Mouse (Mus musculus) ES-E14 (cell line): Measurements from ENCODE around the gene Vezf1. TPM values are rescaled to one million over a fixed set of nuclear protein-coding genes. Genes with fewer than 3 reads are reported as not detected.

Source experiments
- DNase-seq: peaks from one replicate; pipeline ENCODE4 v3.0.0-alpha.2; 2013; ENCODE audit warnings: low read depth, low spot score
- H3K27ac ChIP-seq: 2 replicates; pipeline ENCODE4 v1.5.1; 2012; ENCODE audit warnings: low read depth, mild to moderate bottlenecking, low read length, moderate library complexity, mixed read lengths; ENCODE audit not compliant: poor library complexity, insufficient read depth, severe bottlenecking
- H3K36me3 ChIP-seq: 2 replicates; pipeline ENCODE4 v1.6.1; 2012; ENCODE audit warnings: mild to moderate bottlenecking, low read length, moderate library complexity, mixed read lengths; ENCODE audit not compliant: control insufficient read depth, poor library complexity, insufficient read depth, severe bottlenecking
- H3K4me1 ChIP-seq, 2 experiments: fragments of 150-350 bp in 1 of 2; sonication (generic) in 1 of 2; 2 replicates each; pipeline ENCODE4 v1.6.1; 2012; ENCODE audit warnings: low read length in 2 of 2, mild to moderate bottlenecking in 1 of 2, mixed read lengths in 1 of 2; ENCODE audit not compliant: control insufficient read depth in 2 of 2, insufficient read depth in 2 of 2, poor library complexity in 1 of 2
- H3K4me3 ChIP-seq, 2 experiments: fragments of 150-350 bp in 1 of 2; sonication (generic) in 1 of 2; 2 replicates each; pipeline ENCODE4 v1.5.1; 2012; ENCODE audit warnings: low read length in 2 of 2, low read depth in 1 of 2, mild to moderate bottlenecking in 1 of 2, mixed read lengths in 1 of 2; ENCODE audit not compliant: insufficient read depth in 1 of 2, poor library complexity in 1 of 2, severe bottlenecking in 1 of 2
- H3K9ac ChIP-seq: 2 replicates; pipeline ENCODE4 v1.6.1; 2012; ENCODE audit warnings: low read depth, mild to moderate bottlenecking, low read length, mixed read lengths; ENCODE audit not compliant: poor library complexity, insufficient read depth, severe bottlenecking
- H3K9me3 ChIP-seq: fragments of 150-350 bp; sonication (generic); 2 replicates; pipeline ENCODE4 v1.6.1; 2012; ENCODE audit warnings: low read depth, mild to moderate bottlenecking, low read length; ENCODE audit not compliant: control insufficient read depth, insufficient read depth
- CHD2 ChIP-seq: IDR thresholded peaks from 2 replicates; pipeline ENCODE4 v1.6.1; 2014; ENCODE audit warnings: mild to moderate bottlenecking, low read depth, low read length, inconsistent platforms
- HCFC1 ChIP-seq: IDR thresholded peaks from 2 replicates; pipeline ENCODE4 v1.6.1; 2012; ENCODE audit warnings: low read length, inconsistent platforms, borderline replicate concordance; ENCODE audit not compliant: insufficient read depth
- MAFK ChIP-seq: IDR thresholded peaks from 2 replicates; pipeline ENCODE4 v1.6.1; 2014; ENCODE audit warnings: mild to moderate bottlenecking, low read depth, low read length, inconsistent platforms; ENCODE audit not compliant: insufficient read depth
- ZC3H11A ChIP-seq: IDR thresholded peaks from 2 replicates; pipeline ENCODE4 v1.6.1; 2012; ENCODE audit warnings: low read depth, mild to moderate bottlenecking, inconsistent platforms, low read length, borderline replicate concordance
- ZNF384 ChIP-seq: IDR thresholded peaks from 2 replicates; pipeline ENCODE4 v1.6.1; 2012; ENCODE audit warnings: low read depth, low read length, inconsistent platforms
- in situ Hi-C, 2 experiments: fragments of 600-800 bp; cut with MboI; formaldehyde crosslinking; loops; one replicate each; pipeline ENCODE4 v1.15.1; 2025; ENCODE audit warnings: low sequenced_read_pairs in 2 of 2, inconsistent platforms in 1 of 2; ENCODE audit not compliant: unreplicated experiment in 2 of 2
- total RNA-seq: library from RNA; depleted of rRNA; stranded (reverse); fragments of 300-350 nt; gene quantifications from 2 replicates; pipeline ENCODE4 v1.2.3, GENCODE M21; 2012

Vezf1 gene
- total RNA-seq, 1 experiment = 13.2 TPM

- Histone ChIP-seq H3K36me3 (no peaks in the 10 kb centered on the region), H3K4me1 (peaks cover 10 to 38% of the 10 kb centered on the region in 2 experiments), H3K9me3 (no peaks in the 10 kb centered on the region), H3K27ac (peak overlapping the region; percentile 17; the same call in 1 of the 2 replicates), H3K4me3 (no peak overlapping the region), H3K9ac (no peak overlapping the region; the same call in 1 of the 2 replicates)
- TF ChIP-seq MAFK (no peak), HCFC1 (no peak), ZC3H11A (no peak), CHD2 (no peak), ZNF384 (no peak)
- in situ Hi-C loops = no loop called here
- DNase-seq = no peak
Observed at GRCm38 (mm10) chr11:88118817-88119642, 51.0 kb downstream of the Vezf1 start.

DNA sequence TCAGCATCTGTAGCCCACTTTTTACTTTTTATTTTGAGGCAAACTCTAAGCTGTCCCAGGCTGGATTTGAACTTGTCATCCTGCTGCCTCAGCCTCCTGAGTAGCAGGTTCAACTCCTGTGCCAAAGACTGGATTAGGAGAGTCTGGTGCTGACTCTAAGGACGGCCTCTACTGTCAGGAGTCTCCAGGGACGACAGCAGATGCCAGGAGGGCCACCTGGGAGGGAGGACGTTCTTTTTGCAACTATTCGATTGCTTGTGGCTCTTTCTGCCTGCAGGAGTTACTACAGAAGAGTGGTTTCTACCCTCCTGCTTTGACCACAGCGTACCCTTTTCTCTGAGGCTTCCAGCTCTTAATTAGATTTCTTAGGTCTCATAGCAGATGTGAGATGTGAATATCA, 54.5 kb downstream of the Vezf1 start:
- H3K36me3 ChIP-seq = no peaks in the 10 kb centered on the region
- DNase-seq = no peak
- H3K4me3 ChIP-seq = no peak overlapping the region
- H3K27ac ChIP-seq = peak overlapping the region; percentile 72; the same call in 1 of the 2 replicates
- in situ Hi-C loops = no loop called here
- TF ChIP-seq HCFC1 = no peak
- TF ChIP-seq ZC3H11A = no peak
- no peaks in the 10 kb centered on the region for H3K9me3 ChIP-seq
- H3K4me1 ChIP-seq = peaks cover 10 to 38% of the 10 kb centered on the region in 2 experiments
- no peak overlapping the region for H3K9ac ChIP-seq

- Histone ChIP-seq H3K4me1 (peaks cover 8 to 38% of the 10 kb centered on the region in 2 experiments), H3K9me3 (no peaks in the 10 kb centered on the region), H3K4me3 (no peak overlapping the region), H3K36me3 (no peaks in the 10 kb centered on the region), H3K27ac (peak overlapping the region; percentile 72; the same call in 1 of the 2 replicates), H3K9ac (no peak overlapping the region)
- DNase-seq = peak; percentile 62
- TF ChIP-seq CHD2 (no peak), MAFK (no peak), ZNF384 (0 out of 2 replicates have a peak, but pooled peaks have one; percentile 30), ZC3H11A (no peak)
- in situ Hi-C loops = no loop called here
Observed at GRCm38 (mm10) chr11:88123021-88123420, 54.9 kb downstream of the Vezf1 start.

DNA sequence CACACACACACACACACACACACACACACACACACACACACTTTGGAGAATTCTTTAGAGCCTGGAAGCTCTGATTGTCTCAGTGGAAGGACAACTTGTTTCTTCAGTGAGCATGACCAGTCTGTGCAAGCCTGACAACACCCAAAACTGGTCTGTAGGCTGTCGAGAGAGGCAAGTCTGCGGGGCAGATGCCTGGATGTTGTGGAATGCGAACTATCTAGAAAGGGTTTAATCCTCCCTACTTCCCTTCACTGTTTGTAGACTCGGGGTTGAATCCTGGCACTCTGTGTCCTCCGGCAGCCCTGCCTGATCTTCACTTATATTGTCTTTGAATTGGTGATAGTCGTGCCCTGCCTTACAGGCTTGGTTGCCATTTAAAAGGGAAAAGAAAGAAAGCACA, 55.7 kb downstream of the Vezf1 start:
- H3K9me3 ChIP-seq = no peaks in the 10 kb centered on the region
- H3K36me3 ChIP-seq = no peaks in the 10 kb centered on the region
- peak overlapping the region; percentile 20; the same call in 1 of the 2 replicates for H3K9ac ChIP-seq
- TF ChIP-seq MAFK = no peak
- TF ChIP-seq CHD2 = no peak
- TF ChIP-seq ZNF384 = no peak
- no peak for TF ChIP-seq HCFC1
- TF ChIP-seq ZC3H11A = no peak
- peaks cover 6 to 35% of the 10 kb centered on the region in 2 experiments for H3K4me1 ChIP-seq
- peak overlapping the region; percentile 72; the same call in 1 of the 2 replicates for H3K27ac ChIP-seq
- no peak for DNase-seq
- no peak overlapping the region for H3K4me3 ChIP-seq
- in situ Hi-C loops = no loop called here

- no peak overlapping the region for H3K4me3 ChIP-seq
- no peaks in the 10 kb centered on the region for H3K36me3 ChIP-seq
- H3K9me3 ChIP-seq = no peaks in the 10 kb centered on the region
- DNase-seq = no peak
- H3K9ac ChIP-seq = no peak overlapping the region
- in situ Hi-C loops = no loop called here
- no peak for TF ChIP-seq ZNF384
- no peak for TF ChIP-seq MAFK
- TF ChIP-seq CHD2 = no peak
- TF ChIP-seq HCFC1 = no peak
- no peak for TF ChIP-seq ZC3H11A
- H3K4me1 ChIP-seq = peaks cover 6 to 34% of the 10 kb centered on the region in 2 experiments
- no peak overlapping the region for H3K27ac ChIP-seq
Observed at GRCm38 (mm10) chr11:88125483-88125882, 57.4 kb downstream of the Vezf1 start.
